Mouse (Mus musculus): ENCODE results near the gene Trex1. TPM values are rescaled to one million over a fixed set of nuclear protein-coding genes. Genes with fewer than 3 reads are reported as not detected.

Trex1 gene
- polyA plus RNA-seq, 1 experiment from 2014 or later, result 9.3 TPM

Other genes with a start within 250 kb of the Trex1 start
- 13.3 and 14.4 TPM in 2 replicates for gene Celsr3, start 233.4 kb downstream of the Trex1 start, polyA plus RNA-seq (2015; fragmentation: Nextera tagmentation; extraction: Ambion mirVana)
- 8.1 and 8.5 TPM in 2 replicates for gene Slc26a6, start 206.5 kb downstream of the Trex1 start, polyA plus RNA-seq (2015; fragmentation: Nextera tagmentation; extraction: Ambion mirVana)
- 0.25 TPM in 1 of 2 replicates, not detected in the other for gene Tmem89, start 145.1 kb downstream of the Trex1 start, polyA plus RNA-seq (2015; fragmentation: Nextera tagmentation; extraction: Ambion mirVana)
- gene Uqcrc1, start 123.1 kb downstream of the Trex1 start, polyA plus RNA-seq (2015; fragmentation: Nextera tagmentation; extraction: Ambion mirVana), result 361 and 379 TPM in 2 replicates
- 1.2 and 1.6 TPM in 2 replicates for gene Col7a1, start 106.1 kb downstream of the Trex1 start, polyA plus RNA-seq (2015; fragmentation: Nextera tagmentation; extraction: Ambion mirVana)
- gene Ucn2, start 73.7 kb downstream of the Trex1 start, polyA plus RNA-seq (2015; fragmentation: Nextera tagmentation; extraction: Ambion mirVana), result not detected in 2 replicates
- gene Pfkfb4, start 68.0 kb downstream of the Trex1 start, polyA plus RNA-seq (2015; fragmentation: Nextera tagmentation; extraction: Ambion mirVana), result 14.5 and 16.8 TPM in 2 replicates
- 33.6 and 35.1 TPM in 2 replicates for gene Shisa5, start 21.2 kb downstream of the Trex1 start, polyA plus RNA-seq (2015; fragmentation: Nextera tagmentation; extraction: Ambion mirVana)
- gene Atrip, start 14.4 kb upstream of the Trex1 start, polyA plus RNA-seq (2015; fragmentation: Nextera tagmentation; extraction: Ambion mirVana), result 31.4 and 31.5 TPM in 2 replicates
- gene Ccdc51, start 22.8 kb upstream of the Trex1 start, polyA plus RNA-seq (2015; fragmentation: Nextera tagmentation; extraction: Ambion mirVana), result 17.9 and 18.9 TPM in 2 replicates
- gene Tma7, start 22.9 kb upstream of the Trex1 start, polyA plus RNA-seq (2015; fragmentation: Nextera tagmentation; extraction: Ambion mirVana), result 693 and 750 TPM in 2 replicates
- gene Plxnb1, start 35.7 kb upstream of the Trex1 start, polyA plus RNA-seq (2015; fragmentation: Nextera tagmentation; extraction: Ambion mirVana), result 22.4 and 27.7 TPM in 2 replicates
- gene Fbxw21, start 102.3 kb upstream of the Trex1 start, polyA plus RNA-seq (2015; fragmentation: Nextera tagmentation; extraction: Ambion mirVana), result not detected in 2 replicates
- gene Fbxw13, start 136.2 kb upstream of the Trex1 start, polyA plus RNA-seq (2015; fragmentation: Nextera tagmentation; extraction: Ambion mirVana), result not detected in 2 replicates
- not detected in 2 replicates for gene Fbxw20, start 175.0 kb upstream of the Trex1 start, polyA plus RNA-seq (2015; fragmentation: Nextera tagmentation; extraction: Ambion mirVana)
- gene Fbxw14, start 227.9 kb upstream of the Trex1 start, polyA plus RNA-seq (2015; fragmentation: Nextera tagmentation; extraction: Ambion mirVana), result not detected in 2 replicates